Mouse (Mus musculus) B cell, adult (primary cell): ENCODE results near the gene Vmn1r192. TPM values are rescaled to one million over a fixed set of nuclear protein-coding genes. Genes with fewer than 3 reads are reported as not detected.

Experiments used
- total RNA-seq: library from RNA; stranded (reverse); gene quantifications from 4 replicates; pipeline ENCODE4 v1.2.4, GENCODE M21; 2023; ENCODE audit not compliant: inconsistent age

The Vmn1r192 gene
- not detected in 4 replicates for total RNA-seq

DNA sequence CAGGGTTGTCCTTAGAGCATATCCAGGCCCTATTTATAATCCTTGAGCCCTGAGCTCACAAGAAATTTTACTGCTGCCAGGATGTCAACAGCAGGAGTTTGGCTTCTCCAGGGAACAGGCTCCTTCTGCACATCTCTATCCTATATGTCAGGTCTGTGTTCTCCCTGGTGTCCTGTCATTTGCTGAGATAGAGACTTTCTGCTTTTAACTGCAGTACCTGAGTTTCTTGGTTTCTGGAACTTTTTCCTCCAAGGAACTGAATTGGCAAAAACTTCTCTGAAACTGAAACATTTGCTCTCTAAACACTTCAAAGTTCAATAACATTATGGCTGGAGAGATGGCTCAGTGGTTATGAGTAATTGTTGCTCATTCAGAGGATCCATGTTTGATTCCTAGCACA, at the start of gene Vmn1r192:
TSS of gene Vmn1r192 (minus strand) at position 101 of the 400 bp plus-strand sequence.

DNA sequence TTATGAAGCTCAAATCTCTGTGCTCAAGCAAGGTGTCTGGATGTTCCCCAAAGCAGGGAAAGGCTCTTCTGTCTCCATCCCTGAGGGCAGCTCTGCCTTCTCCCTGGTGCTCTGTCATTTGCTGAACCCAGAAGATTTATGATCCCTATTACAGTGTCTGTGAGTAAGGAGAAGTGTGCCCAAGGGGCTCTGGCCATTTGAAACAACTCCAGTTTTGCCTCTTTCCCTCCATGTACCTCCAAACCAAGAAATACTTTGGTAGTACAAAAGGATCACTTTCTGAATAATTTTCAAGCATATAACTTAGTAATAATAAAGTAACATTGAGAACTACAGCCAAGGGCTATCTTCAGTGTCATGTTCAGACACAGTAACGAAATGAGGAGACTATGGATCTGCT, 32.1 kb upstream of the Vmn1r192 start, which contains the start of gene Vmn1r193:
TSS of gene Vmn1r193 (minus strand) at position 101 of the 400 bp plus-strand sequence.

GRCm38 (mm10) chr13:22183869-22184268, 7.1 kb downstream of the Vmn1r192 start, which contains the start of gene Vmn1r191:
Gene Vmn1r191 (minus strand): TSS chr13:22183969.

Other genes with a start within 250 kb of the Vmn1r192 start
- gene Zfp184, start 246.0 kb downstream of the Vmn1r192 start, total RNA-seq, result 3.0 to 5.1 TPM (median 4.2 TPM) in 4 replicates
- gene Pom121l2, start 209.9 kb downstream of the Vmn1r192 start, total RNA-seq, result not detected in 4 replicates
- 0.42 to 1.4 TPM (median 0.62 TPM) in 4 replicates for gene Prss16, start 181.4 kb downstream of the Vmn1r192 start, total RNA-seq
- gene Hist1h2ah, start 155.6 kb downstream of the Vmn1r192 start, total RNA-seq, result 52.9 to 158 TPM (median 73.5 TPM) in 4 replicates
- 59.7 to 88.4 TPM (median 71.1 TPM) in 4 replicates for gene Hist1h2bk, start 155.3 kb downstream of the Vmn1r192 start, total RNA-seq
- gene Hist1h4i, start 149.8 kb downstream of the Vmn1r192 start, total RNA-seq, result 102 to 154 TPM (median 106 TPM) in 4 replicates
- gene Hist1h2ag, start 148.2 kb downstream of the Vmn1r192 start, total RNA-seq, result 71.8 to 120 TPM (median 87.9 TPM) in 4 replicates
- gene Hist1h2bj, start 147.9 kb downstream of the Vmn1r192 start, total RNA-seq, result 59.3 to 73.5 TPM (median 68.5 TPM) in 4 replicates
- gene Vmn1r188, start 106.7 kb downstream of the Vmn1r192 start, total RNA-seq, result not detected in 4 replicates
- not detected in 4 replicates for gene Vmn1r189, start 85.3 kb downstream of the Vmn1r192 start, total RNA-seq
- gene Vmn1r191, start 7.2 kb downstream of the Vmn1r192 start, total RNA-seq, result not detected in 4 replicates
- not detected in 4 replicates for gene Vmn1r193, start 32.0 kb upstream of the Vmn1r192 start, total RNA-seq
- not detected in 4 replicates for gene Vmn1r194, start 53.1 kb upstream of the Vmn1r192 start, total RNA-seq
- gene Vmn1r195, start 79.4 kb upstream of the Vmn1r192 start, total RNA-seq, result not detected in 4 replicates
- gene Vmn1r196, start 98.8 kb upstream of the Vmn1r192 start, total RNA-seq, result not detected in 4 replicates
- not detected in 4 replicates for gene Vmn1r197, start 133.4 kb upstream of the Vmn1r192 start, total RNA-seq
- not detected in 4 replicates for gene Vmn1r198, start 159.2 kb upstream of the Vmn1r192 start, total RNA-seq
- not detected in 4 replicates for gene Vmn1r199, start 188.7 kb upstream of the Vmn1r192 start, total RNA-seq
- gene Vmn1r200, start 199.2 kb upstream of the Vmn1r192 start, total RNA-seq, result not detected in 4 replicates